Mouse (Mus musculus): ENCODE measurements around the gene Prox2. TPM values are rescaled to one million over a fixed set of nuclear protein-coding genes. Genes with fewer than 3 reads are reported as not detected.

Prox2 gene
- polyA plus RNA-seq (2015; fragmentation: Nextera tagmentation; extraction: Ambion mirVana) = 4.5 and 4.8 TPM in 2 replicates

GRCm38 (mm10) chr12:85110698-85111592 is at the start of gene Prox2, which contains the start of gene Dlst:
Gene Prox2, minus strand, starts transcription at chr12:85110759.
Gene Dlst, plus strand, starts transcription at chr12:85110833.

DNA sequence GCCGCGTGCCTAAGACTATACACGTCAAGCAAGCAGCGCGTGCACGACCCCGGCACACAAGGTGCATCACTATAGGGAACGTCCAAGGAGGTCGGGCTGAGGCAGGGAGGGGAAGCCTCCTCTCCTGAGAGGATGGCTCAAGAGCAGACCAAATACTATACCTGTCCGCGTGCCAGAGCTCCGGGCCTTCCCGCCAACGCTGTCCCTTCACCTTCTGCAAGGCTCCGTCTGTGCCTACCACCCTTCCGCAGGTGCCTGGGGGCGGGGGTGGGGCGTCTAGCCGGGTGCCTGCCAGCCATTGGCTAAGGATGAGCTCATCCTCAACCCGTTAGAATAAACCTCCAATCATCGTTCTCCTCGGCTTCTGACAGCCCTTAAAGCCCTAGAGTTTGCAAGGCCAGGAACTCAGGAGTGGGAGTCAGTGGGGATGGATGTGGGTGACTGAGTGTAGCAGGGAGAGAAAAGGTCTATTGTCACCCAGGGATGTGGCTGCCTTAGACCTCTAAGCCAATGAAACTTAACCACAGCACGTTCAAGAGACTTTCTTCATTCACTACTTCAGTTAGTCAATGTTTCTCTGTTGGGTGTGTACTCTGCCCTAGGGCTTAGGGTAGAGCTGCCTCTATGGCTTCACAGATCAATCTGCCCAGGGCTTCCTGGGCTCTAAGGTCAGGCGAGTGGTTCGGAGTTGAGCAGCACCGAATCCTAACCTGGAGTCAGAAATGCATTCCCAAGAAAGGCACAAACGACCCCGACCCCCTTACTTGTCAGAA is 40.6 kb upstream of the Prox2 start, which contains the start of gene Rps6kl1:
Rps6kl1 (minus strand) TSS at position 263 of the 773 bp plus-strand sequence.

Other genes with a start within 250 kb of the Prox2 start
- gene Ltbp2, start 234.2 kb downstream of the Prox2 start, polyA plus RNA-seq (2015; fragmentation: Nextera tagmentation; extraction: Ambion mirVana) = 8.6 and 10.4 TPM in 2 replicates
- 150 and 155 TPM in 2 replicates for gene Fcf1, start 139.9 kb downstream of the Prox2 start, polyA plus RNA-seq (2015; fragmentation: Nextera tagmentation; extraction: Ambion mirVana)
- 12.0 and 12.6 TPM in 2 replicates for gene Arel1, start 139.9 kb downstream of the Prox2 start, polyA plus RNA-seq (2015; fragmentation: Nextera tagmentation; extraction: Ambion mirVana)
- 16.5 and 17.2 TPM in 2 replicates for gene Ylpm1, start 114.4 kb downstream of the Prox2 start, polyA plus RNA-seq (2015; fragmentation: Nextera tagmentation; extraction: Ambion mirVana)
- 72.5 and 78.6 TPM in 2 replicates for gene Dlst, start 74 bp upstream of the Prox2 start, polyA plus RNA-seq (2015; fragmentation: Nextera tagmentation; extraction: Ambion mirVana)
- gene Rps6kl1, start 40.5 kb upstream of the Prox2 start, polyA plus RNA-seq (2015; fragmentation: Nextera tagmentation; extraction: Ambion mirVana) = 0.41 and 0.55 TPM in 2 replicates
- gene Pgf, start 67.0 kb upstream of the Prox2 start, polyA plus RNA-seq (2015; fragmentation: Nextera tagmentation; extraction: Ambion mirVana) = 1.6 and 2.3 TPM in 2 replicates
- 49.3 and 50.6 TPM in 2 replicates for gene Eif2b2, start 108.7 kb upstream of the Prox2 start, polyA plus RNA-seq (2015; fragmentation: Nextera tagmentation; extraction: Ambion mirVana)
- gene Mlh3, start 159.8 kb upstream of the Prox2 start, polyA plus RNA-seq (2015; fragmentation: Nextera tagmentation; extraction: Ambion mirVana) = 3.1 and 3.9 TPM in 2 replicates
- gene Acyp1, start 177.7 kb upstream of the Prox2 start, polyA plus RNA-seq (2015; fragmentation: Nextera tagmentation; extraction: Ambion mirVana) = 68.7 and 76.7 TPM in 2 replicates
- 1.9 and 2.2 TPM in 2 replicates for gene Zc2hc1c, start 177.8 kb upstream of the Prox2 start, polyA plus RNA-seq (2015; fragmentation: Nextera tagmentation; extraction: Ambion mirVana)
- 8.3 and 10.0 TPM in 2 replicates for gene Nek9, start 228.6 kb upstream of the Prox2 start, polyA plus RNA-seq (2015; fragmentation: Nextera tagmentation; extraction: Ambion mirVana)

Measured in spleen, postnatal 0 days (tissue).